11 mouse cellular contexts compared by ENCODE assay signal in the genomic region with DNA sequence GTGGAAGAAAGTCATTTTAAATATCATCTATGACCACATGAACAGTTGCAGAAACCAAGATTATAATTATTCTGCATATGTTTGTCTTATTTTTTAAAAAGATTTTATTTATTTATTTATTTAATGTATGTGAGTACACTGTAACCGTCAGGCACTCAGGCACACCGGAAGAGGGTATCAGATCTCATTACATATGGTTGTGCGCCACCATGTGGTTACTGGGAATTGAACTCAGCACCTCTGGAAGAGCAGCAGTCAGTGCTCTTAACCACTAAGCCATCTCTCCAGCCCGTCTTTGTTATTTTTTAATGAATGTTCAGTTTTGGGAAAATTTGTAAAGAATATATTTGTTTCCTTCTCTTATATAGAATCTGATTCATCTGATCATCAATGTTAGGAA. TPM values are rescaled to one million over a fixed set of nuclear protein-coding genes. Genes with fewer than 3 reads are reported as not detected.
DNase-seq lines count a peak whose midpoint lies in the region; ATAC-seq and TF ChIP-seq lines count a peak whose summit lies in the region.
"Had no signal": no experiment of that assay in that cellular context is flagged by ENCODE, and none has a peak within 500 bp of the region (broad histone marks: within the 10 kb centered on the region; RNA-seq: fewer than 3 reads in every experiment).

No protein-coding gene starts in this region.

- no peaks in the 10 kb centered on the region for H3K4me1 ChIP-seq in kidney, postnatal 0 days (replicated peaks; ENCODE audit: insufficient read depth, low read length)
- H3K4me1 ChIP-seq in CH12.LX (ENCODE audit: control insufficient read depth in 1 of 2, insufficient read depth in 2 of 2): no peaks in the 10 kb centered on the region
- H3K4me1 ChIP-seq in hindbrain, embryonic 16.5 days (ENCODE audit: control insufficient read depth, insufficient read depth, low read depth, low read length): no peaks in the 10 kb centered on the region
- H3K4me1 ChIP-seq: hindbrain, embryonic 15.5 days; limb, embryonic 13.5 days had no signal

- no peak for TF ChIP-seq EP300 in CH12.LX (IDR thresholded peaks at IDR 0.05; ENCODE audit: low read length)

- H3K9ac ChIP-seq in kidney, postnatal 0 days (ENCODE audit: low read depth, low read length): no peak overlapping the region
- no peak overlapping the region for H3K9ac ChIP-seq in CH12.LX (ENCODE audit: insufficient read depth, low read depth)
- no peak overlapping the region for H3K9ac ChIP-seq in hindbrain, embryonic 16.5 days (ENCODE audit: low read depth, low read length)
- H3K9ac ChIP-seq: hindbrain, embryonic 15.5 days; limb, embryonic 13.5 days had no signal

- H3K4me3 ChIP-seq in kidney, postnatal 0 days (replicated peaks; ENCODE audit: low read depth, low read length): no peak overlapping the region
- no peak overlapping the region for H3K4me3 ChIP-seq in CH12.LX (replicated peaks in 1 of 3; ENCODE audit: low read depth in 2 of 3, low read length in 2 of 3, poor library complexity in 1 of 3)
- no peak overlapping the region for H3K4me3 ChIP-seq in hindbrain, embryonic 16.5 days (ENCODE audit: low read length)
- H3K4me3 ChIP-seq: erythroblast, embryonic 14.5 days; hindbrain, embryonic 15.5 days; limb, embryonic 13.5 days; myocyte had no signal

- dilution Hi-C loops in CH12.LX (cut with MboI; ENCODE audit: extremely low pct_ligation_motif_present, extremely low pct_unique_long_range_greater_than_20kb, low sequenced_read_pairs): no loop called here

- H3K27ac ChIP-seq in kidney, postnatal 0 days: no peak overlapping the region
- no peak overlapping the region for H3K27ac ChIP-seq in CH12.LX (ENCODE audit: insufficient read depth, low read depth)
- H3K27ac ChIP-seq in hindbrain, embryonic 16.5 days (ENCODE audit: low read depth, low read length): no peak overlapping the region
- H3K27ac ChIP-seq: hindbrain, embryonic 15.5 days; limb, embryonic 13.5 days had no signal

- in situ Hi-C loops in CH12.LX (cut with MboI; ENCODE audit: low pct_ligation_motif_present, low pct_unique_long_range_greater_than_20kb, low sequenced_read_pairs): no loop called here

- no peak for DNase-seq in kidney, postnatal 0 days (ENCODE audit: low spot score)
- DNase-seq in kidney, adult 11 months: no peak
- DNase-seq in CH12.LX (ENCODE audit: extremely low read depth) (peak; percentile 11), R1 (ENCODE audit: low read depth, low spot score) (peak; percentile 19)
- peak; percentile 35 for DNase-seq in lung, postnatal 25 days (ENCODE audit: low spot score)

- H3K36me3 ChIP-seq in kidney, postnatal 0 days (ENCODE audit: insufficient read depth, low read length): no peaks in the 10 kb centered on the region
- H3K36me3 ChIP-seq in CH12.LX (replicated peaks in 1 of 2; ENCODE audit: control insufficient read depth in 1 of 2, insufficient read depth in 1 of 2, low read length in 1 of 2): no peaks in the 10 kb centered on the region
- H3K36me3 ChIP-seq in hindbrain, embryonic 16.5 days (ENCODE audit: control insufficient read depth, insufficient read depth, low read length): no peaks in the 10 kb centered on the region
- H3K36me3 ChIP-seq: hindbrain, embryonic 15.5 days; limb, embryonic 13.5 days had no signal

- no peak overlapping the region for H3K4me2 ChIP-seq in kidney, postnatal 0 days (ENCODE audit: low read length)
- no peak overlapping the region for H3K4me2 ChIP-seq in CH12.LX (ENCODE audit: insufficient read depth, low read depth, poor library complexity, severe bottlenecking)
- H3K4me2 ChIP-seq in hindbrain, embryonic 16.5 days (ENCODE audit: low read length): no peak overlapping the region
- H3K4me2 ChIP-seq: hindbrain, embryonic 15.5 days; limb, embryonic 13.5 days had no signal

- peak; percentile 46 for TF ChIP-seq CTCF in kidney, postnatal 0 days (IDR thresholded peaks at IDR 0.05; ENCODE audit: low read depth)
- peak in 1 of 2 experiments; percentile 56; a peak in 2 of 4 replicates for TF ChIP-seq CTCF in CH12.LX (conservative IDR thresholded peaks at IDR 0.05 in 1 of 2, IDR thresholded peaks at IDR 0.05 in 1 of 2; ENCODE audit: low read depth in 2 of 2, low read length in 2 of 2)

- 43% methylated on average over 4 of the region's 4 CpGs for WGBS in kidney, postnatal 0 days
- 60% methylated on average over 4 of the region's 4 CpGs for WGBS in hindbrain, embryonic 16.5 days

- TF ChIP-seq RAD21 in CH12.LX (IDR thresholded peaks at IDR 0.05; ENCODE audit: low read depth, low read length): peak; percentile 32

- no peaks in the 10 kb centered on the region; the same call in 1 of the 2 replicates for H3K27me3 ChIP-seq in kidney, postnatal 0 days (ENCODE audit: insufficient read depth, low read length)
- no peaks in the 10 kb centered on the region for H3K27me3 ChIP-seq in CH12.LX (replicated peaks)
- H3K27me3 ChIP-seq in hindbrain, embryonic 16.5 days (replicated peaks; ENCODE audit: control insufficient read depth, insufficient read depth, low read length): peaks cover 6% of the 10 kb centered on the region; the same call in 1 of the 2 replicates

- no peak for ATAC-seq in kidney, postnatal 0 days (replicated peaks; ENCODE audit: low FRiP score, low read depth)
- ATAC-seq in hindbrain, embryonic 16.5 days: no peak
- ATAC-seq in inflammation-experienced regulatory T-cells, adult 6 months: no peak

- no peaks in the 10 kb centered on the region for H3K9me3 ChIP-seq in kidney, postnatal 0 days (replicated peaks; ENCODE audit: low read length)
- H3K9me3 ChIP-seq in CH12.LX (replicated peaks; ENCODE audit: low read length): no peaks in the 10 kb centered on the region
- H3K9me3 ChIP-seq in hindbrain, embryonic 16.5 days (ENCODE audit: control insufficient read depth, low read length): no peaks in the 10 kb centered on the region
- H3K9me3 ChIP-seq: hindbrain, embryonic 15.5 days; limb, embryonic 13.5 days had no signal

- TF ChIP-seq POLR2A in CH12.LX (IDR thresholded peaks at IDR 0.05; ENCODE audit: low read depth, low read length): no peak

- no peaks in the 10 kb centered on the region for H3K79me2 ChIP-seq in CH12.LX (replicated peaks; ENCODE audit: control insufficient read depth, extremely low read depth, insufficient read depth, poor library complexity, severe bottlenecking)

TF ChIP-seq in CH12.LX, 34 proteins besides CTCF, POLR2A, EP300 and RAD21:
- TF ChIP-seq MAX (IDR thresholded peaks at IDR 0.05; ENCODE audit: low read length) (no peak), ELF1 (IDR thresholded peaks at IDR 0.05; ENCODE audit: low read depth, low read length) (peak; percentile 32; the same call in 1 of the 2 replicates), SMC3 (IDR thresholded peaks at IDR 0.05; ENCODE audit: low read depth, low read length) (peak; percentile 16; the same call in 1 of the 2 replicates)

RNA-seq across cellular contexts. Expression of a gene that starts 51.7 kb away (rescaled TPM):
- 19.1 and 21.0 TPM in 2 replicates for polyA plus RNA-seq in kidney, postnatal 0 days (2015; fragmentation: Nextera tagmentation; extraction: Ambion mirVana)
- total RNA-seq in CH12.LX (2012; rRNA removed): 30.3 and 35.0 TPM in 2 replicates
- total RNA-seq in CH12.LX (2014; rRNA removed): 59.8 and 66.6 TPM in 2 replicates
- 24.2 and 28.6 TPM in 2 replicates for polyA plus RNA-seq in CH12.LX (2012; ENCODE audit: insufficient read length, low read depth)
- polyA plus RNA-seq in hindbrain, embryonic 16.5 days (2015; fragmentation: Nextera tagmentation; extraction: Ambion mirVana): 20.2 and 23.9 TPM in 2 replicates
- polyA plus RNA-seq in inflammation-experienced regulatory T-cells, adult 6 months (2017; shearing (Covaris generic)): 10 to 100 TPM; 29.2 to 33.3 (median 30.4) TPM

Comparison
In these comparisons a context has a peak if more than half of its experiments do, and no peak if none do; other contexts are left out.
1. DNase-seq: peak in CH12.LX (single experiment), R1 (single experiment) and lung, postnatal 25 days (single experiment); none in kidney, postnatal 0 days (single experiment) and kidney, adult 11 months (single experiment).